Mouse (Mus musculus) kidney, postnatal 0 days (tissue): ENCODE measurements around the gene Etv6. TPM values are rescaled to one million over a fixed set of nuclear protein-coding genes. Genes with fewer than 3 reads are reported as not detected.

Experiments
- ATAC-seq: fragments of 200-750 bp; cut with Nextera tagmentation; replicated peaks from 2 replicates; pipeline ENCODE4 v1.8.0; 2017; ENCODE audit warnings: low read depth, moderate number of reproducible peaks, moderate TSS enrichment, moderate library complexity; ENCODE audit not compliant: low FRiP score
- DNase-seq: peaks from one replicate; pipeline ENCODE4 v3.0.0-alpha.2; 2016; ENCODE audit warnings: low spot score
- H3K27ac ChIP-seq: fragments of 300-500 bp; sonication (generic); 2 replicates; pipeline ENCODE4 v1.5.1; 2014; ENCODE audit warnings: mild to moderate bottlenecking
- H3K27me3 ChIP-seq: fragments of 300-500 bp; sonication (generic); 2 replicates; pipeline ENCODE4 v1.6.1; 2014; ENCODE audit warnings: low read length, mixed read lengths; ENCODE audit not compliant: insufficient read depth
- H3K36me3 ChIP-seq: fragments of 300-500 bp; sonication (generic); 2 replicates; pipeline ENCODE4 v1.6.1; 2014; ENCODE audit warnings: low read length, mixed read lengths; ENCODE audit not compliant: insufficient read depth
- H3K4me1 ChIP-seq: fragments of 300-500 bp; sonication (generic); replicated peaks from 2 replicates; pipeline ENCODE4 v1.6.1; 2014; ENCODE audit warnings: antibody characterized with exemption, low read length, mixed read lengths; ENCODE audit not compliant: insufficient read depth
- H3K4me2 ChIP-seq: fragments of 300-500 bp; sonication (generic); 2 replicates; pipeline ENCODE4 v1.6.1; 2014; ENCODE audit warnings: mild to moderate bottlenecking, low read length, moderate library complexity, mixed read lengths
- H3K4me3 ChIP-seq: fragments of 300-500 bp; sonication (generic); replicated peaks from 2 replicates; pipeline ENCODE4 v1.5.1; 2014; ENCODE audit warnings: low read depth, low read length
- H3K9ac ChIP-seq: fragments of 300-500 bp; sonication (generic); 2 replicates; pipeline ENCODE4 v1.6.1; 2014; ENCODE audit warnings: low read depth, low read length
- H3K9me3 ChIP-seq: fragments of 300-500 bp; sonication (generic); replicated peaks from 2 replicates; pipeline ENCODE4 v1.6.1; 2016; ENCODE audit warnings: low read length, inconsistent platforms, mixed read lengths
- CTCF ChIP-seq: IDR thresholded peaks from 2 replicates; pipeline ENCODE4 v1.5.1; 2016; ENCODE audit warnings: antibody characterized with exemption, low read depth, mild to moderate bottlenecking, moderate library complexity
- WGBS: fragments of 180-500 bp; shearing (Covaris S2); extraction: QIAGEN DNeasy Blood & Tissue Kit; methylation state at CpG from one replicate; pipeline ENCODE4 v1.1.7; 2014; 5-methylcytosine and 5-hydroxymethylcytosine counted together
- polyA plus RNA-seq: library from polyadenylated mRNA; unstranded; fragments of >200 nt; fragmentation: Nextera tagmentation; extraction: Ambion mirVana; gene quantifications from 2 replicates; pipeline ENCODE4 v1.2.1, GENCODE M21; 2015

The Etv6 gene
- polyA plus RNA-seq, 1 experiment from 2014 or later, result 8.9 TPM

GRCm38 (mm10) chr6:134192710-134193109 is 157.2 kb downstream of the Etv6 start:
- Histone ChIP-seq H3K9me3 (no peaks in the 10 kb centered on the region), H3K4me3 (no peak overlapping the region), H3K4me1 (peaks cover 18% of the 10 kb centered on the region), H3K27ac (no peak overlapping the region), H3K9ac (no peak overlapping the region), H3K27me3 (no peaks in the 10 kb centered on the region), H3K36me3 (no peaks in the 10 kb centered on the region), H3K4me2 (no peak overlapping the region)
- ATAC-seq, result no peak
- no peak for DNase-seq
- TF ChIP-seq CTCF, result no peak

- Histone ChIP-seq H3K9ac (no peak overlapping the region), H3K4me2 (no peak overlapping the region), H3K27me3 (no peaks in the 10 kb centered on the region), H3K36me3 (no peaks in the 10 kb centered on the region), H3K9me3 (no peaks in the 10 kb centered on the region), H3K4me3 (no peak overlapping the region), H3K4me1 (0 out of 2 replicates have a peak, but pooled peaks cover 4% of the 10 kb centered on the region), H3K27ac (peak overlapping the region; percentile 20; the same call in 1 of the 2 replicates)
- TF ChIP-seq CTCF, result no peak
- ATAC-seq, result no peak
- no peak for DNase-seq
- 100% methylated on average over 1 of the region's 1 CpGs for WGBS
Measured at GRCm38 (mm10) chr6:134199895-134200294, 164.4 kb downstream of the Etv6 start.

- TF ChIP-seq CTCF, result no peak
- H3K4me2 ChIP-seq, result no peak overlapping the region
- no peaks in the 10 kb centered on the region for H3K27me3 ChIP-seq
- 83% methylated on average over 10 of the region's 10 CpGs for WGBS
- H3K9me3 ChIP-seq, result no peaks in the 10 kb centered on the region
- no peaks in the 10 kb centered on the region for H3K36me3 ChIP-seq
- no peak overlapping the region for H3K27ac ChIP-seq
- no peak overlapping the region for H3K4me3 ChIP-seq
- H3K9ac ChIP-seq, result no peak overlapping the region
- H3K4me1 ChIP-seq, result 0 out of 2 replicates have a peak, but pooled peaks cover 4% of the 10 kb centered on the region
- DNase-seq (no peak), ATAC-seq (no peak)
Measured at GRCm38 (mm10) chr6:134200577-134200976, 165.1 kb downstream of the Etv6 start.

- H3K36me3 ChIP-seq, result no peaks in the 10 kb centered on the region
- no peaks in the 10 kb centered on the region for H3K27me3 ChIP-seq
- no peak overlapping the region for H3K27ac ChIP-seq
- WGBS, result 84% methylated on average over 5 of the region's 5 CpGs
- no peaks in the 10 kb centered on the region for H3K9me3 ChIP-seq
- DNase-seq, result no peak
- H3K4me3 ChIP-seq, result no peak overlapping the region
- no peak for ATAC-seq
- no peak overlapping the region for H3K9ac ChIP-seq
- 0 out of 2 replicates have a peak, but pooled peaks cover 4% of the 10 kb centered on the region for H3K4me1 ChIP-seq
- no peak overlapping the region for H3K4me2 ChIP-seq
- no peak for TF ChIP-seq CTCF
Measured at GRCm38 (mm10) chr6:134202176-134202575, 166.7 kb downstream of the Etv6 start.

- no peak for TF ChIP-seq CTCF
- Histone ChIP-seq H3K4me2 (no peak overlapping the region), H3K36me3 (no peaks in the 10 kb centered on the region), H3K9ac (no peak overlapping the region), H3K27me3 (no peaks in the 10 kb centered on the region), H3K4me1 (peaks cover 6% of the 10 kb centered on the region; the same call in 1 of the 2 replicates), H3K4me3 (no peak overlapping the region), H3K9me3 (no peaks in the 10 kb centered on the region), H3K27ac (no peak overlapping the region)
- 95% methylated on average over 10 of the region's 11 CpGs for WGBS
- DNase-seq, result no peak
- no peak for ATAC-seq
Measured at GRCm38 (mm10) chr6:134205163-134205562, 169.7 kb downstream of the Etv6 start.

GRCm38 (mm10) chr6:134205726-134206125 is 170.2 kb downstream of the Etv6 start:
- DNase-seq, result no peak
- Histone ChIP-seq H3K9ac (no peak overlapping the region), H3K27me3 (no peaks in the 10 kb centered on the region), H3K4me3 (no peak overlapping the region), H3K4me2 (no peak overlapping the region), H3K36me3 (no peaks in the 10 kb centered on the region), H3K4me1 (peaks cover 6% of the 10 kb centered on the region; the same call in 1 of the 2 replicates), H3K27ac (no peak overlapping the region), H3K9me3 (no peaks in the 10 kb centered on the region)
- WGBS, result 58% methylated on average over 5 of the region's 5 CpGs
- TF ChIP-seq CTCF, result no peak
- no peak for ATAC-seq

- Histone ChIP-seq H3K36me3 (no peaks in the 10 kb centered on the region), H3K4me1 (peaks cover 6% of the 10 kb centered on the region; the same call in 1 of the 2 replicates), H3K27ac (no peak overlapping the region), H3K4me3 (no peak overlapping the region), H3K4me2 (no peak overlapping the region), H3K27me3 (no peaks in the 10 kb centered on the region), H3K9ac (no peak overlapping the region), H3K9me3 (no peaks in the 10 kb centered on the region)
- no peak for DNase-seq
- no peak for TF ChIP-seq CTCF
- ATAC-seq, result no peak
- WGBS, result 78% methylated on average over 5 of the region's 5 CpGs
Measured at GRCm38 (mm10) chr6:134206251-134206650, 170.8 kb downstream of the Etv6 start.
